Mouse (Mus musculus) telencephalon, adult 2 months (tissue): ENCODE measurements at regions not wholly inside any gene's neighbourhood (a gene's known extent, or its start where the extent isn't known, plus 50 kb on each side); places are given as distances from the start of the nearest gene placed in this dataset.
A peak's percentile ranks its signal among the peaks of the same experiment; 100 is the strongest.

ENCODE experiments used
- DNase-seq: peaks from one replicate; pipeline ENCODE4 v3.0.0-alpha.2; 2011; ENCODE audit warnings: low read depth, low spot score

- DNase-seq, result no peak
Measured at GRCm38 (mm10) chr1:115127337-115127736, 557.2 kb upstream of the Cntnap5a start.

GRCm38 (mm10) chr1:115134298-115134697 lies 550.3 kb upstream of the Cntnap5a start:
- no peak for DNase-seq

- peak; percentile 18 for DNase-seq
Measured at GRCm38 (mm10) chr1:115144568-115144967, 540.0 kb upstream of the Cntnap5a start.
